Mouse (Mus musculus) frontal cortex, postnatal 36 days (tissue): ENCODE measurements at regions not wholly inside any gene's neighbourhood (a gene's known extent, or its start where the extent isn't known, plus 50 kb on each side); places are given as distances from the start of the nearest gene placed in this dataset.
"Not testable (repeated sequence)": the region's sequence is repeated elsewhere in the genome, so short reads cannot be mapped to it uniquely, and the experiment has no call there.

Experiments
- DNase-seq, 2 experiments: peaks; one replicate each; pipeline ENCODE4 v3.0.0; 2022; ENCODE audit warnings: low spot score in 2 of 2

DNA sequence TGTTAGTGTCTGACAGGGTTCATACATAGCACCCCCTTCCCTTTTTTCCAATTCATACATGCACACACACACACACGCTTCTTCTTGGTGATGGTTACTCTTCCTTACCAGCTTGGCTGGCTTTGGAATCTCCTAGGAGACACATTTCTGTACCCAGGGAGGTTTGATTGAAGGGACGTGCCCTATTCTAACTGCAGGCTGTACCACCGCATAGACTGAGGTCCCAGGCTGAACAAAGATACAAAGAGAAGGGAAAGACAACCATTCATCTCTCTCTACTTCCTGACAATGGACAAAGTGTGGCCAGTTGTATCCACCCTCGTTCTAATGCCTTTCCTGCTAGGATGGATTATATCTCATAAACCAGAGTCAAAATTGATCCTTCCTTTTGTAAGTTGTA lies 100.0 kb downstream of the Raet1d start:
- not testable (repeated sequence) for DNase-seq

DNA sequence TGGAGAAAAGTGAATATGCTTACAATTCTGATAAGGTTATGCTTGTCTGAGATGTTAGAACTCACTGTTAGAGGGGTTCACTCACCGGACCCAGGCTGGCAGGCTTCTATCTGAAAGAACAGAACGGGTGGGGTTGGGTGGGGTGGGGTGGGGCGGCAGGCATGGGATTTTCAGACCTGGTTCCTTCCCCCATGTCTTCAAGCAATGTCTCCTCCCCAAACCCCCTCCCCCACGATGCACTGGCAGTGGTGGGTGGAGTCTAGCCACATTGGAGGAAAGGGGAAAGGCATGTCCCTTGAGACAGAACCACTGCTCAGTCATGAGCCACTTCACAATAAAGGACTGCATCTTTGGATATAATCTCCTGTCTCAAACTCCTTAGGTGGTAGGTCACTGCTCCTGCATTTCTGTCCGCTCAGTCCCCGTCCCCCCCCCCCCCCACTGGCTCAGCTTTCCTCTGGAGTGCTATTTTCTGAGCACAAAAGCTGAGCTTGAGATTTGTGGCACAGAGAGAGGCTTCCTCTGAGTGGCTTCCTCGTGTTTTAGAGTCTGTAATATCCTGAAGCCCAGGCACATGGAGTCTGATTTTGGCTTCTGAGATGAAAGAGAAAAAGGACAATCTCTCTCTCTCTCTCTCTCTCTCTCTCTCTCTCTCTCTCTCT lies 100.6 kb downstream of the Raet1d start:
- DNase-seq, result not testable (repeated sequence)

DNA sequence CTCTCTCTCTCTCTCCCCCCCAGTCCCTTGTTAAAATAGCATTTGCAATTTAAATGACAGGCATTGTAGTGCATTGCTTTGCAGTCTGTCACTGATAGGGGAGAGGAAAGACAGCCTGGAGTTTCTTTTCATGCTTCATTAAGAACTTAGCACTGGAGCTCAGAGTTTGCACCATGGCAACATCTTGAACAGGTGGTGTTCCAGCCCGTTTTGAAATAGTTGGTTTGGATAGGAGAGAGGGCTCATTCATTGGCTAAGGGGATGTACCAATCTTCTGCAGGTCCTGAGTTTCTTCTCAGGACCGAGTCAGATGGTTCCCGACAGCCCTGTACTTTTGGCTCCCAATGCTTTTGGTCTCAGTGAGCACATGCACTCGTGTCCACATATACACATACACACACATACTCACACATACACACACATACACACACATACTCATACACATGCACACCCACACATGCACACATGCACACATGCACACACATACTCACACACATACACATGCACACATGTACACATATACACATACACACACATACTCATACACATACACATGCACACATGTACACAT lies 101.2 kb downstream of the Raet1d start:
- not testable (repeated sequence) for DNase-seq

- not testable (repeated sequence) for DNase-seq
These were observed 111.5 kb downstream of the Raet1d start for GRCm38 (mm10) chr10:22471722-22472330.

DNA sequence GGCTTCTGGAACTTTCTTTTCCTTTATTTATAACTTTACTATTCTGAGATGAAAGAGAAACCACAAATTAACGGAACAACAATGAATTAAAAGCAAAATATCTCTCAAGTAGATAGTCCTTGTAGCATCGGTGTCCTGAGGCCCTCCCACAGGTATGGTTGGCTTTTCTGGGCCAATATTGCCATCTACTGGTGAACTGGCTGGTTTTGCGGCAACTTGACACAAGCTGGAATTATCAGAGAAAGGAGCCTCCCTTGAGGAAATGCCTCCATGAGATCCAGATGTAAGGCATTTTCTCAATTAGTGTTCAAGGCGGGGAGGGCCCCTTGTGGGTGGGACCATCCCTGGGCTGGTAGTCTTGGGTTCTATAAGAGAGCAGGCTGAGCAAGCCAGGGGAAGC lies 119.5 kb downstream of the Raet1d start:
- peak; percentile 31 to 45 for DNase-seq

DNA sequence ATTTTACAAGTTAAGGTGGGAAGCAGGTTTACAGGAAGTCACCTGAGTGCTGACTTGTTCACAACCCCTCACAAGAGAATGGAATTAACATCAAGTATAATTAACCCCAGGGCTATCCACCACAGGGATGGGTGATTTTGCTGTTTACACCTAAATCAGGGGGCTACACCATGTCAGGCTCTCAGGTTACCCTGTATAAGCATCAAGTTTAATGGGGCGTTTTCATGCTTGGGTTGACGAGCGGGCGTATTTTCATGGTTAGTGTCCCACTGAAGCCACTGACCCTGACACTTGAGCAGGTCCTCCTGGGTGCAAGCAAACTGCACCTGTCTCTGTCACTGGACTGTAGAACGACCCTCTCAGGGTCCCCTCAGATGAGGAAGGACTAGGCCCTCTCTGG lies 126.7 kb downstream of the Raet1d start:
- not testable (repeated sequence) for DNase-seq

- DNase-seq, result not testable (repeated sequence)
These were observed 131.5 kb downstream of the Raet1d start for GRCm38 (mm10) chr10:22491806-22492347.

GRCm38 (mm10) chr10:22495975-22496496 lies 135.7 kb downstream of the Raet1d start:
- DNase-seq, result peak in 1 of 2 experiments; percentile 1
